Mouse (Mus musculus) stomach, postnatal 0 days (tissue): ENCODE data around the gene Magix.

Source experiments
- CTCF ChIP-seq: IDR thresholded peaks from 2 replicates; pipeline ENCODE4 v1.5.1; 2016; ENCODE audit warnings: antibody characterized with exemption, low read depth, mild to moderate bottlenecking, moderate library complexity
- EP300 ChIP-seq: optimal IDR thresholded peaks from 2 replicates; pipeline ENCODE3; 2016; ENCODE audit warnings: antibody characterized with exemption

DNA sequence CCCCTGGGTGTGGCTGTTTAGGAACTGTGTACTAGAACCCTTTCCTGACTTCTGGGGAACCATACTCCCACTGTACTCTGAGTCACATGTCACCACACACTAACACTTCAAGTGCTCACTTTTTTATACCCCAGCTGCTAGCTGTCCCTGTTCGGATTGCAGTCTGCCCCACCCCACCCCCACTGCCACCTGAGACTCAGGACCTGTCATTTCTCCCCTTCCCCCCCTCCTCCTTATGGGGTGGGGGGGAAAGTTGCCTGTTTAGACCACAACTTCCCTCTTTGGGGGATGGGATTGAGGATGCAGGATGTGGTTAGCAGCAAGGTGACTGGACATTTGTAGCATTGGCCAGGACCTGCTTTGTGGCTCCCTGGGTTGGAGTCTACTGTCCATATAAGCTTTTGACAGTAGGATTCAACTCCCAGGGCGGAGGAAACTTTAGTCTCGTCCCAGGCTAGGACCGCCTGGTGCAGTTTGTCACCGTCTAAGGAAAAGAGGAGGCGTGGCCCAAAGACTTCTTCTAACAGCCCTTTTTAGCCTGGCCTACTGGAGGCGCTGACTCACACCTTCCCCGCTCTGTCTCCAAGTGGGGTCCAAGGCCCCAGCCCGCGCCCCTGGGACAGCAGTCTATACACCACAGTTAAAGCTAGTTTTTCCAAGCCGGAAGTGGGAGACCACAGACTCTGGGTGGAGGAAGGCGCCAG is 7.3 kb downstream of the Magix start:
- TF ChIP-seq EP300 (no peak), CTCF (peak; percentile 22; the same call in 1 of the 2 replicates)
